Mouse (Mus musculus): Measurements from ENCODE around the gene Olfr1477.
"Not testable (repeated sequence)": the region's sequence is repeated elsewhere in the genome, so short reads cannot be mapped to it uniquely, and the experiment has no call there.

Gene Olfr1477

DNA sequence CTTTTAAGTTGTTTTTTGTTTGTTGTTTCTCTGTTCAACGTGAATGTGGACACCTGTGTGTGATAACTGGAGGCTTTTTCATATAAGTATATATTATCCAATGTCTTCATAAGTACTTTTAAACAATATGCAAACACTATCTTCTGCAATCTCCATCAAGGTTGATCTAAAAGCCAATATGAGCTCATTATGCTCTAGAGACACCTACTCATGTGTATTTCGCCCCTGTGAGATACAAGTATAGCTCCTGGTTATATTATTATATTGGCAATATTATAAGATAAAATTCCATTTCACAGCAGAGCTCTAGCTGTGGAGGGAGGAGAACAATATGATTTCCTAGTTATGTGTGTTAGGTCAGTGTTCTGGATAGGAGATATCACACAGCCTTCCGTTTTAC, at the start of gene Olfr1477:
Olfr1477 (plus strand) TSS at position 301 of the 400 bp plus-strand sequence.
- no peak for DNase-seq (ENCODE audit: extremely low spot score, low spot score)

DNA sequence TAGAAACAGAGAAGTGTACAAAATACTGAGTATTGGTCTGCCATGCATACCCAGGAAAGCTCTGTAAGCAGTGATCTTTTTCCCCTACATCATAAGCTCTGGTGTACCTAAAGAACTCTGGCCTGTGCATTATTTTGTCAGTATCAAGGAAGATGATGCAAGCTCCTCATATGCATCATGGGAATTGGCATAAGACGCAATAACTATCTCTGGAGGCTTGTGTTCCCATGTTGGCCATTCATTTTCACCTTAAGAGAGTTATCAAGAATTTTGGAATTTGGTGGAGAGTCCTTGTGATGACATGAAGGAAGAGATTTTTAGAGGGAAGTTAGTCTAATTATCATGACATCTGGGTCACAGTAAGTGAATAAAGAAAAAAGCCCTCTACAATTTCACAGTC, 44.4 kb upstream of the Olfr1477 start, which contains the start of gene Olfr1472:
Olfr1472 (minus strand) TSS at position 101 of the 400 bp plus-strand sequence.
- DNase-seq (ENCODE audit: extremely low spot score, low spot score), result no peak

DNA sequence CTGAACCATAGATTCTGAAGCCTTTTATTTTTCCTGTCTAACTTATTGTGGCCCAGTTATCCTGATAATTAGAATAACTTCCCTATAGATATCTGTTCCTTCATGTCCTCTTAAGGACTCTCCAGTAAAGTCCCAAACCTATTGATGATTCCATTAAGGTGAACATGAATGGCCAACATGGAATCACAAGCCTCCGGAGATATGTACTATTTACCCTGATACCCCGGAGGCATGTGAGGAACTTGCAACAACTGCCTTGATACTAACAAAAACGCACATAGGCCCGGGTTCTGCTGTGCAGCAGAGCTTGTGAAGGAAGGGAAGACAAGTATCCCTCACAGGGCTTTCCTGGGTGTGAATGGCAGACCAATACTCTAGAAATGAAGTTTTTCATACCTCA, 31.1 kb upstream of the Olfr1477 start, which contains the start of gene Olfr1474:
Olfr1474 (plus strand) TSS at position 301 of the 400 bp plus-strand sequence.
- DNase-seq (ENCODE audit: extremely low spot score, low spot score), result not testable (repeated sequence)

DNA sequence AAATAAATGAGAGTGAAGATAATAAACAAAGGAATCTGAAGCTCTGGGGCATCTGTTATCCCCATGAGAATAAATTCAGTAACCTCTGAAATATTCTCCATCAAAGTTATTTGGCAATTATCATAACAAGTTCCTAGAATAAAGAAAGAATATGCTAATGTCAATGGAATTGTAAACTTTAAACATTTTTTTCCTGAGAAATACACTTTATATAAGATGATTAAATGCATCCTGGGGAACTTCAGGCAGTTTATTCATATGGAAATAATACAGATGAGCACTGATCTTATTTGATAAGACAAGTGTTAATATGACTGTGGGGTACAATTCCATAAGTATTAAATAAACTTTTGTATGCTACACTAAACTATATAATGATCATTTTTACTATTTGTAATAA, 20.2 kb upstream of the Olfr1477 start, which contains the start of gene Olfr1475:
Olfr1475 (minus strand) TSS at position 101 of the 400 bp plus-strand sequence.
- DNase-seq (ENCODE audit: extremely low spot score, low spot score), result no peak

DNA sequence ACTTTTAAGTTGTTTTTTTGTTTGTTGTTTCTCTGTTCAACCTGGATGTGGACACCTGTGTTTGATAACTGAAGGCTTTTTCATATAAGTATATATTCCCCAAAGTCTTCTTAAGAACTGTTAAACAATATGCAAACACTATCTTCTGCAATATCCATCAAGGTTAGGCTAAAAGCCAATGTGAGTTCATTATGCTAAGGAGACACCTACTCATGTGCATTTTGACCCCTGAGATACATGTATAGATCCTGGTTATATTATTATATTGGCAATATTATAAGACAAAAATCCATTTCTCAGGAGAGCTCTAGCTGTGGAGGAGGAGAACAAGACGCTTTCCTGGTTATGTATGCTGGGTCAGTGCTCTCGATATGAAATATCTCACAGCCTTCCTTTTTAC, 27.3 kb downstream of the Olfr1477 start, which contains the start of gene Olfr1480:
Olfr1480 (plus strand) TSS at position 301 of the 400 bp plus-strand sequence.
- DNase-seq (ENCODE audit: extremely low spot score, low spot score), result no peak
